Mouse (Mus musculus): ENCODE data around the gene Gm28576.
"Not testable (repeated sequence)": the region's sequence is repeated elsewhere in the genome, so short reads cannot be mapped to it uniquely, and the experiment has no call there.

Gm28576 gene

DNA sequence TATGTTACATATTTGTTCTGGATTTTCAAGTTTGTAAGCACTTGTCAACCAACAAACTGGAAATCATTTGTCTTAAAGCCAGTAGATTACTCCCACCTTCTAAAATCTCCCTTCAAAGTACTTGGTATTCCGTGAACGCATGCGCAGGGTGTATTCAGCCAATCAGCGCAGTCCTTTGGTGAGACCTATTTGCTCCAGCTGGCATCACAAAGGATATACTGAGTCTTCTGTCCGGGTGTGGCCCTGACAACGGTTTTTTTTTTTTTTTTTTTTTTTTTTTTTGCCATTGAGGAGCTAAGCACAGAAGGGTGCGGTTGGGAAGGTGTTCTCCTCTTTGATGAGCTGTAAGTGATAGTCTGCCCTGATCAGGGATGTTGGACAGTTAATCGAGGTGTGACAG lies at the start of gene Gm28576:
Gm28576 (plus strand) TSS at position 301 of the 400 bp plus-strand sequence.
- DNase-seq (ENCODE audit: low spot score): not testable (repeated sequence)
